Mouse (Mus musculus) kidney, postnatal 36 days (tissue): ENCODE measurements at regions not wholly inside any gene's neighbourhood (a gene's known extent, or its start where the extent isn't known, plus 50 kb on each side); places are given as distances from the start of the nearest gene placed in this dataset.

Experiments used
- DNase-seq, 2 experiments: peaks; one replicate each; pipeline ENCODE4 v3.0.0; 2021 to 2022; ENCODE audit warnings: mixed read lengths in 2 of 2

- DNase-seq = peak; percentile 4 to 34
Observed at GRCm38 (mm10) chr17:22673891-22674622, 73.3 kb downstream of the Vmn2r112 start.
